Mouse (Mus musculus): ENCODE results near the gene Efhd2. TPM values are rescaled to one million over a fixed set of nuclear protein-coding genes. Genes with fewer than 3 reads are reported as not detected.

Gene Efhd2
- polyA plus RNA-seq, 1 experiment: 72.6 TPM

- DNase-seq (ENCODE audit: low read depth): peak; percentile 92
- TF ChIP-seq CTCF (IDR thresholded peaks at IDR 0.05; ENCODE audit: borderline replicate concordance, extremely low read depth, insufficient read depth, insufficient read length): no peak
- TF ChIP-seq POLR2A (IDR thresholded peaks at IDR 0.05; ENCODE audit: borderline replicate concordance, extremely low read depth, insufficient read depth, insufficient read length, poor library complexity, severe bottlenecking): no peak
These were observed 7.2 kb downstream of the Efhd2 start for GRCm38 (mm10) chr4:141867498-141867897.

GRCm38 (mm10) chr4:141866933-141867490 is 7.7 kb downstream of the Efhd2 start:
- peak; percentile 91 for DNase-seq (ENCODE audit: low read depth)

GRCm38 (mm10) chr4:141865600-141865999 is 9.1 kb downstream of the Efhd2 start:
- TF ChIP-seq CTCF (IDR thresholded peaks at IDR 0.05; ENCODE audit: borderline replicate concordance, extremely low read depth, insufficient read depth, insufficient read length) (no peak), POLR2A (IDR thresholded peaks at IDR 0.05; ENCODE audit: borderline replicate concordance, extremely low read depth, insufficient read depth, insufficient read length, poor library complexity, severe bottlenecking) (no peak)
- no peak for DNase-seq (ENCODE audit: low read depth)

More at GRCm38 (mm10) chr4:141866933-141867490, 7.7 kb downstream of the Efhd2 start:
- TF ChIP-seq POLR2A (IDR thresholded peaks at IDR 0.05; ENCODE audit: borderline replicate concordance, extremely low read depth, insufficient read depth, insufficient read length, poor library complexity, severe bottlenecking): no peak
- TF ChIP-seq CTCF (IDR thresholded peaks at IDR 0.05; ENCODE audit: borderline replicate concordance, extremely low read depth, insufficient read depth, insufficient read length): no peak

- no peak for TF ChIP-seq CTCF (IDR thresholded peaks at IDR 0.05; ENCODE audit: borderline replicate concordance, extremely low read depth, insufficient read depth, insufficient read length)
- no peak for TF ChIP-seq POLR2A (IDR thresholded peaks at IDR 0.05; ENCODE audit: borderline replicate concordance, extremely low read depth, insufficient read depth, insufficient read length, poor library complexity, severe bottlenecking)
- no peak for DNase-seq (ENCODE audit: low read depth)
These were observed 9.7 kb downstream of the Efhd2 start for GRCm38 (mm10) chr4:141865006-141865405.

GRCm38 (mm10) chr4:141864506-141864905 is 10.2 kb downstream of the Efhd2 start:
- TF ChIP-seq POLR2A (IDR thresholded peaks at IDR 0.05; ENCODE audit: borderline replicate concordance, extremely low read depth, insufficient read depth, insufficient read length, poor library complexity, severe bottlenecking) (no peak), CTCF (IDR thresholded peaks at IDR 0.05; ENCODE audit: borderline replicate concordance, extremely low read depth, insufficient read depth, insufficient read length) (no peak)
- no peak for DNase-seq (ENCODE audit: low read depth)

GRCm38 (mm10) chr4:141863726-141864280 is 10.9 kb downstream of the Efhd2 start:
- no peak for DNase-seq (ENCODE audit: low read depth)
- TF ChIP-seq POLR2A (IDR thresholded peaks at IDR 0.05; ENCODE audit: borderline replicate concordance, extremely low read depth, insufficient read depth, insufficient read length, poor library complexity, severe bottlenecking) (no peak), CTCF (IDR thresholded peaks at IDR 0.05; ENCODE audit: borderline replicate concordance, extremely low read depth, insufficient read depth, insufficient read length) (no peak)

GRCm38 (mm10) chr4:141862867-141863266 is 11.9 kb downstream of the Efhd2 start:
- no peak for DNase-seq (ENCODE audit: low read depth)
- TF ChIP-seq POLR2A (IDR thresholded peaks at IDR 0.05; ENCODE audit: borderline replicate concordance, extremely low read depth, insufficient read depth, insufficient read length, poor library complexity, severe bottlenecking) (no peak), CTCF (IDR thresholded peaks at IDR 0.05; ENCODE audit: borderline replicate concordance, extremely low read depth, insufficient read depth, insufficient read length) (no peak)

- no peak for DNase-seq (ENCODE audit: low read depth)
- TF ChIP-seq CTCF (IDR thresholded peaks at IDR 0.05; ENCODE audit: borderline replicate concordance, extremely low read depth, insufficient read depth, insufficient read length): no peak
- TF ChIP-seq POLR2A (IDR thresholded peaks at IDR 0.05; ENCODE audit: borderline replicate concordance, extremely low read depth, insufficient read depth, insufficient read length, poor library complexity, severe bottlenecking): no peak
These were observed 13.0 kb downstream of the Efhd2 start for GRCm38 (mm10) chr4:141861591-141862295.

- no peak for DNase-seq (ENCODE audit: low read depth)
- TF ChIP-seq CTCF (IDR thresholded peaks at IDR 0.05; ENCODE audit: borderline replicate concordance, extremely low read depth, insufficient read depth, insufficient read length) (no peak), POLR2A (IDR thresholded peaks at IDR 0.05; ENCODE audit: borderline replicate concordance, extremely low read depth, insufficient read depth, insufficient read length, poor library complexity, severe bottlenecking) (no peak)
These were observed 14.4 kb downstream of the Efhd2 start for GRCm38 (mm10) chr4:141860246-141860841.

- TF ChIP-seq POLR2A (IDR thresholded peaks at IDR 0.05; ENCODE audit: borderline replicate concordance, extremely low read depth, insufficient read depth, insufficient read length, poor library complexity, severe bottlenecking) (no peak), CTCF (IDR thresholded peaks at IDR 0.05; ENCODE audit: borderline replicate concordance, extremely low read depth, insufficient read depth, insufficient read length) (no peak)
- no peak for DNase-seq (ENCODE audit: low read depth)
These were observed 15.4 kb downstream of the Efhd2 start for GRCm38 (mm10) chr4:141859351-141859750.

- TF ChIP-seq POLR2A (IDR thresholded peaks at IDR 0.05; ENCODE audit: borderline replicate concordance, extremely low read depth, insufficient read depth, insufficient read length, poor library complexity, severe bottlenecking) (no peak), CTCF (IDR thresholded peaks at IDR 0.05; ENCODE audit: borderline replicate concordance, extremely low read depth, insufficient read depth, insufficient read length) (no peak)
- DNase-seq (ENCODE audit: low read depth): no peak
These were observed 16.2 kb downstream of the Efhd2 start for GRCm38 (mm10) chr4:141858501-141858900.
